Mouse (Mus musculus) embryo, embryonic 9.5 days (tissue): ENCODE measurements around the gene AI987944.
A peak's percentile ranks its signal among the peaks of the same experiment; 100 is the strongest.

Experiments used
- DNase-seq: peaks from one replicate; pipeline ENCODE4 v3.0.0-alpha.2; 2017; ENCODE audit errors: extremely low spot score

The AI987944 gene

GRCm38 (mm10) chr7:41393048-41393971 lies at the start of gene AI987944:
TSS of gene AI987944 (minus strand) at chr7:41393379.
- peak; percentile 81 for DNase-seq

GRCm38 (mm10) chr7:41394130-41394529 lies 951 bp upstream of the AI987944 start:
- no peak for DNase-seq
